Mouse (Mus musculus) heart, postnatal 0 days (tissue): Measurements from ENCODE around the gene Tti1. TPM values are rescaled to one million over a fixed set of nuclear protein-coding genes. Genes with fewer than 3 reads are reported as not detected.

Experiments
- ATAC-seq: fragments of 200-750 bp; cut with Nextera tagmentation; 2 replicates; pipeline ENCODE4 v1.8.0; 2017; ENCODE audit warnings: low read depth, moderate number of reproducible peaks, moderate library complexity; ENCODE audit not compliant: insufficient read depth
- DNase-seq: peaks from one replicate; pipeline ENCODE4 v3.0.0-alpha.2; 2016; ENCODE audit warnings: low spot score
- H3K27ac ChIP-seq: fragments of 300-500 bp; sonication (generic); 2 replicates; pipeline ENCODE4 v1.5.1; 2014; ENCODE audit warnings: low read depth, mild to moderate bottlenecking
- H3K27me3 ChIP-seq: fragments of 300-500 bp; sonication (generic); 2 replicates; pipeline ENCODE4 v1.6.1; 2014; ENCODE audit warnings: low read length, mixed read lengths; ENCODE audit not compliant: control insufficient read depth, insufficient read depth
- H3K36me3 ChIP-seq: fragments of 300-500 bp; sonication (generic); replicated peaks from 2 replicates; pipeline ENCODE4 v1.6.1; 2014; ENCODE audit warnings: low read length, mixed read lengths; ENCODE audit not compliant: control insufficient read depth, insufficient read depth
- H3K4me1 ChIP-seq: fragments of 300-500 bp; sonication (generic); 2 replicates; pipeline ENCODE4 v1.6.1; 2014; ENCODE audit warnings: antibody characterized with exemption; ENCODE audit not compliant: control insufficient read depth, insufficient read depth
- H3K4me2 ChIP-seq: fragments of 300-500 bp; sonication (generic); 2 replicates; pipeline ENCODE4 v1.6.1; 2014; ENCODE audit warnings: low read depth, mild to moderate bottlenecking, low read length, moderate library complexity
- H3K4me3 ChIP-seq: fragments of 300-500 bp; sonication (generic); 2 replicates; pipeline ENCODE4 v1.5.1; 2014; ENCODE audit warnings: low read depth, low read length
- H3K9ac ChIP-seq: fragments of 300-500 bp; sonication (generic); replicated peaks from 2 replicates; pipeline ENCODE4 v1.6.1; 2014; ENCODE audit warnings: low read depth, low read length, mixed read lengths
- H3K9me3 ChIP-seq: fragments of 300-500 bp; sonication (generic); replicated peaks from 2 replicates; pipeline ENCODE4 v1.6.1; 2016; ENCODE audit warnings: low read length; ENCODE audit not compliant: control insufficient read depth
- CTCF ChIP-seq: IDR thresholded peaks from 2 replicates; pipeline ENCODE4 v1.5.1; 2016; ENCODE audit warnings: antibody characterized with exemption, control low read depth, low read depth
- EP300 ChIP-seq: IDR thresholded peaks from 2 replicates; pipeline ENCODE4 v1.6.1; 2016; ENCODE audit warnings: antibody characterized with exemption, low read depth
- WGBS: fragments of 180-500 bp; shearing (Covaris S2); extraction: QIAGEN DNeasy Blood & Tissue Kit; methylation state at CpG from one replicate; pipeline ENCODE4 v1.1.7; 2014; 5-methylcytosine and 5-hydroxymethylcytosine counted together
- polyA plus RNA-seq: library from polyadenylated mRNA; unstranded; fragments of >200 nt; fragmentation: Nextera tagmentation; extraction: Ambion mirVana; gene quantifications from 2 replicates; pipeline ENCODE4 v1.2.1, GENCODE M21; 2015
- total RNA-seq: library from RNA; depleted of rRNA; stranded (reverse); fragments of >200 nt; gene quantifications from 2 replicates; pipeline ENCODE4 v1.2.3, GENCODE M21; 2014; ENCODE audit warnings: low replicate concordance

Gene Tti1
- total and polyA plus RNA-seq, 2 experiments from 2014 or later, result 13.2 to 23.2 TPM

DNA sequence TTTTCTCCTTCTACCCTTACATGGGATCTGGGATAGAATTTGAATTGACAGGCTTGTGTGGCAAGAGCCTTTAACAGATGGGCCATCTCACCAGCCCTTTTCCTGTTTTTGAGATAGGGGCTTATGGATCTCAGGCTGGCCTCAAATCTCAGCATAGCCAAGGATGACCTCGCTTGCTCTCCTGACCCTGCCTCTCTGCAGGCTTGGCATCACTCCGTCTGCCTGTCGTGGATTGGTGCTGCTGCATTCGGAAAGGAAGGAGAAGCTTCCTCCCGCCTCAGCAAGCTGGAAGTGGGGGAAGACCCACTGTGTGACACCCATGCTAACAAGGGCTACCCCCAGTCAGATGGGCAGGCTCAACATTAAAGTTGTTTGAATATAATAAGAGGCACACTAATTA, 49.0 kb downstream of the Tti1 start:
- Histone ChIP-seq H3K4me1 (no peaks in the 10 kb centered on the region), H3K27me3 (peaks cover 19% of the 10 kb centered on the region), H3K4me2 (no peak overlapping the region), H3K9ac (no peak overlapping the region), H3K9me3 (no peaks in the 10 kb centered on the region), H3K27ac (no peak overlapping the region), H3K4me3 (no peak overlapping the region), H3K36me3 (peaks cover 12% of the 10 kb centered on the region; the same call in 1 of the 2 replicates)
- WGBS, result 48% methylated on average over 5 of the region's 5 CpGs
- TF ChIP-seq CTCF, result no peak
- no peak for TF ChIP-seq EP300
- DNase-seq, result no peak
- no peak for ATAC-seq

GRCm38 (mm10) chr2:157975595-157975994, 52.6 kb downstream of the Tti1 start:
- 6% methylated on average over 7 of the region's 7 CpGs for WGBS
- no peak overlapping the region for H3K4me3 ChIP-seq
- TF ChIP-seq CTCF (no peak), EP300 (no peak)
- H3K4me2 ChIP-seq, result no peak overlapping the region
- H3K4me1 ChIP-seq, result no peaks in the 10 kb centered on the region
- no peak for ATAC-seq
- peaks cover 19% of the 10 kb centered on the region for H3K27me3 ChIP-seq
- H3K27ac ChIP-seq, result no peak overlapping the region
- H3K9ac ChIP-seq, result no peak overlapping the region
- H3K9me3 ChIP-seq, result no peaks in the 10 kb centered on the region
- no peaks in the 10 kb centered on the region for H3K36me3 ChIP-seq
- DNase-seq, result no peak

DNA sequence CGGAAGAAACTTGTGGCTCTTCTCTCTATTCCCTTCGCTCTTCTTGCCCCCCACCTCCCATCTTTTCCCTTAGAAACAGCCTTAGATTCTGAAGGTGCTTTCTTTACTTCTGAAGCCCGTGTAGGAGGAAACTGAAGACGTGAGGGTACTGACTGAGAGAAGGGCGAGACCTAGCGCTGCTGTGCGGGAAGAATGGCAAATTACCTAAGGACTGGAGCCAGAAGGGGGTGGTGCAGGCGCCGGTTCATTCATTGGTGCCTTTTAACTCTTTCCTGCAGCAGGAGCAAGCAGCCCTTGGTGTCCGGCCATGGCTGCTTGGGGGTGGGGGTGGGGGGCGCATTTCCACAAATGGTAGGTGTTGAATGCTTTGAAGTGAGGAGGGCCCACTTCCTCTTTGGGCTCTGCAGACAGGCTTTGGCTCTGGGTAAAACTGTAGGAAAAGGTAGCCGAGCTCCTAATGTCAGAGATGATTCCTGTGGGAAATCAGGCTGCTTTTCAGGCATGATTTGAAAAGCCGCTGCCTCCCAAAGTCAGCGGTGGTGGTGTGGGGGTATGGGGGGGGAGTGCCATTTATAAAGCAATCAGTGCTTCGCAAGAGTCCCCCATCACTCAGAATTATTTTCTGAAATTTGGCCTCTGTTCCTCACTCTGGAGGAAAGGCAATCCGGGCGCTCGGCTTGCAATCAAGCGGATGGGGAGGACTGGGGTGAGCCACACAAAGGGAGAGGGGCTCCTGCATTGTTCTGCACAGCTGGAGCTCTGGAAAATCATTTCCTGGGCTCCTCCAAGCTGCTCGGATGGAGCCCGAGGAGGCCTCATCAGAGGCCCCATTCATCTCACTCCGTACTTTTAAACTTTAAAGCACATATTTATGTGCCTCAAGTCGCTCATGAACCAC, 53.4 kb downstream of the Tti1 start:
- Histone ChIP-seq H3K4me2 (no peak overlapping the region), H3K27me3 (peaks cover 19% of the 10 kb centered on the region), H3K4me1 (no peaks in the 10 kb centered on the region), H3K4me3 (no peak overlapping the region), H3K36me3 (no peaks in the 10 kb centered on the region), H3K9ac (no peak overlapping the region), H3K9me3 (no peaks in the 10 kb centered on the region), H3K27ac (no peak overlapping the region)
- ATAC-seq (no peak), DNase-seq (no peak)
- WGBS, result 5% methylated on average over 23 of the region's 23 CpGs
- TF ChIP-seq EP300, result no peak

DNA sequence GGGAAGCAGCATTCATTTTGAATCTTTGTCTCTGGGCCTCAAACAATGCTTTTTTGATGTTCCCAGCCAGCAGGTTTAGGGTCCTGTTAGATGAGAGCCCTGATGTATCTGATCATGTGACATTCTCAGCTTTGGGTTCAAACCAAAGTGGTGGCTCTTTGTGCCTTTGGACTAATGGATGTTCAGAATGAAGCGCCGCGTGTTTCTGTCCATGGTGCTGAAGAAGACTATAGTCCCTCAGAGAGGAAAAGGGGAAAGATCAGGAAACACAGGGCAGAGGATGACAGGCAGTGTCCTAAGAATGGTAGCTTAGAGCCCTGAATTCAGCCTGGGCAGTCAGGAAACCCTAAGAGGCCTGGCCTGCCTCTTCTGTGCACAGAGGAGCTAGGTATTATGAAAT, 57.6 kb downstream of the Tti1 start:
- Histone ChIP-seq H3K4me2 (no peak overlapping the region), H3K4me1 (no peaks in the 10 kb centered on the region), H3K36me3 (no peaks in the 10 kb centered on the region), H3K27ac (no peak overlapping the region), H3K27me3 (peaks cover 15% of the 10 kb centered on the region), H3K9me3 (no peaks in the 10 kb centered on the region), H3K4me3 (no peak overlapping the region), H3K9ac (no peak overlapping the region)
- WGBS, result 4% methylated on average over 3 of the region's 3 CpGs
- no peak for TF ChIP-seq CTCF
- TF ChIP-seq EP300, result no peak
- ATAC-seq, result no peak
- DNase-seq, result peak; percentile 20

GRCm38 (mm10) chr2:157970124-157970523, 58.1 kb downstream of the Tti1 start:
- Histone ChIP-seq H3K9me3 (no peaks in the 10 kb centered on the region), H3K9ac (no peak overlapping the region), H3K36me3 (no peaks in the 10 kb centered on the region), H3K27me3 (peaks cover 9% of the 10 kb centered on the region), H3K27ac (no peak overlapping the region), H3K4me2 (no peak overlapping the region), H3K4me3 (no peak overlapping the region), H3K4me1 (no peaks in the 10 kb centered on the region)
- no peak for ATAC-seq
- no peak for TF ChIP-seq CTCF
- TF ChIP-seq EP300, result no peak
- WGBS, result 62% methylated on average over 6 of the region's 6 CpGs
- no peak for DNase-seq
